Mouse (Mus musculus) A20 (cell line): ENCODE data around the gene Cdkal1.

Experiments used
- DNase-seq: peaks from one replicate; pipeline ENCODE4 v3.0.0-alpha.2; 2011; ENCODE audit warnings: low read depth, low spot score

Gene Cdkal1

GRCm38 (mm10) chr13:29766377-29766776, 89.1 kb downstream of the Cdkal1 start:
- DNase-seq = no peak

- DNase-seq = no peak
Measured at GRCm38 (mm10) chr13:29765296-29765695, 90.2 kb downstream of the Cdkal1 start.

- no peak for DNase-seq
Measured at GRCm38 (mm10) chr13:29759691-29760467, 95.6 kb downstream of the Cdkal1 start.

GRCm38 (mm10) chr13:29756052-29756451, 99.4 kb downstream of the Cdkal1 start:
- peak; percentile 57 for DNase-seq

- no peak for DNase-seq
Measured at GRCm38 (mm10) chr13:29753254-29753653, 102.2 kb downstream of the Cdkal1 start.

GRCm38 (mm10) chr13:29752061-29752460, 103.4 kb downstream of the Cdkal1 start:
- no peak for DNase-seq

- no peak for DNase-seq
Measured at GRCm38 (mm10) chr13:29751201-29751600, 104.3 kb downstream of the Cdkal1 start.

GRCm38 (mm10) chr13:29747347-29747647, 108.2 kb downstream of the Cdkal1 start:
- DNase-seq = no peak

GRCm38 (mm10) chr13:29746501-29747346, 108.8 kb downstream of the Cdkal1 start:
- DNase-seq = no peak

GRCm38 (mm10) chr13:29745073-29745472, 110.4 kb downstream of the Cdkal1 start:
- DNase-seq = no peak

GRCm38 (mm10) chr13:29744188-29744587, 111.3 kb downstream of the Cdkal1 start:
- peak; percentile 39 for DNase-seq

GRCm38 (mm10) chr13:29743761-29744160, 111.7 kb downstream of the Cdkal1 start:
- no peak for DNase-seq

- peak; percentile 75 for DNase-seq
Measured at GRCm38 (mm10) chr13:29737675-29738461, 117.6 kb downstream of the Cdkal1 start.

- DNase-seq = no peak
Measured at GRCm38 (mm10) chr13:29734496-29734895, 121.0 kb downstream of the Cdkal1 start.

- DNase-seq = no peak
Measured at GRCm38 (mm10) chr13:29726154-29726825, 129.2 kb downstream of the Cdkal1 start.

- DNase-seq = no peak
Measured at GRCm38 (mm10) chr13:29724855-29725254, 130.6 kb downstream of the Cdkal1 start.

- no peak for DNase-seq
Measured at GRCm38 (mm10) chr13:29723150-29723549, 132.3 kb downstream of the Cdkal1 start.

GRCm38 (mm10) chr13:29721206-29721605, 134.3 kb downstream of the Cdkal1 start:
- DNase-seq = no peak

- no peak for DNase-seq
Measured at GRCm38 (mm10) chr13:29716550-29716949, 138.9 kb downstream of the Cdkal1 start.

- DNase-seq = peak; percentile 57
Measured at GRCm38 (mm10) chr13:29715241-29715841, 140.1 kb downstream of the Cdkal1 start.

GRCm38 (mm10) chr13:29707620-29708019, 147.9 kb downstream of the Cdkal1 start:
- no peak for DNase-seq
